Mouse (Mus musculus): ENCODE results near the gene Prss23.
A peak's percentile ranks its signal among the peaks of the same experiment; 100 is the strongest.

Prss23 gene

GRCm38 (mm10) chr7:89526731-89527429 lies at the start of gene Prss23:
Gene Prss23, minus strand, starts transcription at chr7:89527187.
- no peak for DNase-seq (ENCODE audit: low read depth)

GRCm38 (mm10) chr7:89576127-89576526 lies 49.1 kb upstream of the Prss23 start:
- DNase-seq (ENCODE audit: low read depth), result no peak

- DNase-seq (ENCODE audit: low read depth), result no peak
Measured at GRCm38 (mm10) chr7:89564569-89564968, 37.6 kb upstream of the Prss23 start.

GRCm38 (mm10) chr7:89563501-89563900 lies 36.5 kb upstream of the Prss23 start:
- DNase-seq (ENCODE audit: low read depth), result no peak

- no peak for DNase-seq (ENCODE audit: low read depth)
Measured at GRCm38 (mm10) chr7:89562140-89562539, 35.2 kb upstream of the Prss23 start.

- DNase-seq (ENCODE audit: low read depth), result peak; percentile 6
Measured at GRCm38 (mm10) chr7:89560939-89561338, 34.0 kb upstream of the Prss23 start.

GRCm38 (mm10) chr7:89559633-89560032 lies 32.6 kb upstream of the Prss23 start:
- no peak for DNase-seq (ENCODE audit: low read depth)

- no peak for DNase-seq (ENCODE audit: low read depth)
Measured at GRCm38 (mm10) chr7:89559105-89559504, 32.1 kb upstream of the Prss23 start.

GRCm38 (mm10) chr7:89558446-89559039 lies 31.6 kb upstream of the Prss23 start:
- no peak for DNase-seq (ENCODE audit: low read depth)

GRCm38 (mm10) chr7:89557056-89557455 lies 30.1 kb upstream of the Prss23 start:
- no peak for DNase-seq (ENCODE audit: low read depth)

- no peak for DNase-seq (ENCODE audit: low read depth)
Measured at GRCm38 (mm10) chr7:89556652-89557051, 29.7 kb upstream of the Prss23 start.

- no peak for DNase-seq (ENCODE audit: low read depth)
Measured at GRCm38 (mm10) chr7:89555170-89555569, 28.2 kb upstream of the Prss23 start.

GRCm38 (mm10) chr7:89554068-89554467 lies 27.1 kb upstream of the Prss23 start:
- DNase-seq (ENCODE audit: low read depth), result no peak

- no peak for DNase-seq (ENCODE audit: low read depth)
Measured at GRCm38 (mm10) chr7:89540976-89541375, 14.0 kb upstream of the Prss23 start.

GRCm38 (mm10) chr7:89539391-89539790 lies 12.4 kb upstream of the Prss23 start:
- no peak for DNase-seq (ENCODE audit: low read depth)

GRCm38 (mm10) chr7:89527430-89527856 lies 456 bp upstream of the Prss23 start:
- DNase-seq (ENCODE audit: low read depth), result no peak

GRCm38 (mm10) chr7:89523816-89524215 lies 3.2 kb downstream of the Prss23 start:
- no peak for DNase-seq (ENCODE audit: low read depth)

- no peak for DNase-seq (ENCODE audit: low read depth)
Measured at GRCm38 (mm10) chr7:89522170-89522569, 4.8 kb downstream of the Prss23 start.

- no peak for DNase-seq (ENCODE audit: low read depth)
Measured at GRCm38 (mm10) chr7:89517460-89518390, 9.3 kb downstream of the Prss23 start.

GRCm38 (mm10) chr7:89516551-89517459 lies 10.2 kb downstream of the Prss23 start:
- DNase-seq (ENCODE audit: low read depth), result no peak

- no peak for DNase-seq (ENCODE audit: low read depth)
Measured at GRCm38 (mm10) chr7:89511921-89512514, 15.0 kb downstream of the Prss23 start.

All from c-Kit-positive CD71-negative TER-119-negative erythroid progenitor cells, embryonic 14.5 days (primary cell).